Mouse (Mus musculus) lung, adult 18-20 months (tissue): ENCODE data around the gene Elmsan1.
A peak's percentile ranks its signal among the peaks of the same experiment; 100 is the strongest.

ENCODE experiments used
- DNase-seq, 2 experiments: peaks; one replicate each; pipeline ENCODE4 v3.0.0; 2022; ENCODE audit warnings: mixed read lengths in 2 of 2

Elmsan1 gene

GRCm38 (mm10) chr12:84174190-84174811, 44.4 kb downstream of the Elmsan1 start:
- DNase-seq, result peak; percentile 66 to 76

DNA sequence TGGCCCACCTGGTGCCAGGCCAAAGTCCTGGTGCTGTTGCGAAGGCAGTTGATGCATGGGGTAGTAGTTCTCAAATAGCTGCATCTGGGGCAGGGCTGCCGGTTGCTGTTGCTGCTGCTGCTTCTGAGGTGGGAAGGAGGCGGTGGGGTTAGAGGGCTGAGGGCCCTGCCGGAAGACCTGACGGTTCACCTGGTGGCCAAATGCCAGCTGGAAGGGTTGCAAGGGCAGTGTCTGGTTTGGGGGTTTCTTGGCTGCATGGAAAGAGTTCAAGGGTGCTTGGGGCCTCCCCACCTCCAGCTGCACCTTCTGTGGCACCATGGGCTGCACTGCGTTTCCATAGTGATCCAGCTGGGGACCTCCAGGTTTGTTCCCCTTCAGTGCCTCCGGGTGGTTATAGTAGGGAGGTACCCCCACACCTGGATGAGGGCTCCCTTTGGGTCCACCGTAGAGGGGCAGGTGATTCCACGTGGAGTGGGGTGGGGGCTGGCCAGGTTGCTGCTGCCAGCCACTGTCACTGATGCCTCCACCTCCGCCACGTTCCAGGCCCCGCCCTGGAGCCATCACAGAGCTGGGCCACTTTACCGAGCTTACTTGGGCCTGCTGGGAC, 45.3 kb downstream of the Elmsan1 start:
- DNase-seq, result no peak

DNA sequence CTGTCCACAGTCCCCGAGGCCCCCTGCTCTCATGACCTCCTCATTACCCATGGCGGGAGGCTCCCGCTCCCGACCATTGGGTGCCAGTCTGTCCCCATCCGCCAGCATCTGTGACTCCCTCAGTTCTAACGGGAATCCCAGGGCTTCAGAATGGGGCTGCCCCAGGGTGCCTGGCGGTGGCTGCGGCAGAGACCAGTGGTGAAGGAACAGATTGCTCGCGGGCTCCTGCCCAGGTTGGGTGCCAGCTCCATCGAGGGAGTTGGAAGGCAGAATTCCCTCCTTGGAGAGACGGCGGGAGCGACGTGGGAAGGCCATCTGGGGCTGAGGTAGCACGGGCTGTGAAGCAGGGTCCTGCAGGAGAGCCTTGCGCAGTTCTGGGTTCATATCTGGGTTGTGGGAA, 45.8 kb downstream of the Elmsan1 start:
- no peak for DNase-seq

DNA sequence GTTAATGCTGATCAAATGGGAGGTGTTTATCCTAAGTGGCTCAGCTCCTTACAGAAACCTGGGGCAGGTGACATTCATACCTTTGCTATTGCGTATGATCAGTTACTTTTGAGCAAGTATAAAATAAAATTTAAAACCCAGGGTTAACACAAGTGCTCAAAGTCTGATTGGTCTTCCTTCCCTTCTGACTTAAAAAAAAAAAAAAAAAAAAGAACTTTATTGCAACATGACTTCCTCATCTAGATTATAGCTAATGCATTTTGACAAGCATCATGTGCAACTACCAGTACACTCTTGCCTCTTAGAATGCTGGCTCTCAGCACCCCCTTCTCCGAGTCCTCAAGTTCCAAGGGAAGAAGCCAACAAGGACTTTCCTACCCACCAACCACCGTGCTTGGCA, 46.5 kb downstream of the Elmsan1 start:
- DNase-seq, result no peak

GRCm38 (mm10) chr12:84170610-84171009, 48.1 kb downstream of the Elmsan1 start:
- no peak for DNase-seq

GRCm38 (mm10) chr12:84165631-84166373, 52.9 kb downstream of the Elmsan1 start:
- no peak for DNase-seq

DNA sequence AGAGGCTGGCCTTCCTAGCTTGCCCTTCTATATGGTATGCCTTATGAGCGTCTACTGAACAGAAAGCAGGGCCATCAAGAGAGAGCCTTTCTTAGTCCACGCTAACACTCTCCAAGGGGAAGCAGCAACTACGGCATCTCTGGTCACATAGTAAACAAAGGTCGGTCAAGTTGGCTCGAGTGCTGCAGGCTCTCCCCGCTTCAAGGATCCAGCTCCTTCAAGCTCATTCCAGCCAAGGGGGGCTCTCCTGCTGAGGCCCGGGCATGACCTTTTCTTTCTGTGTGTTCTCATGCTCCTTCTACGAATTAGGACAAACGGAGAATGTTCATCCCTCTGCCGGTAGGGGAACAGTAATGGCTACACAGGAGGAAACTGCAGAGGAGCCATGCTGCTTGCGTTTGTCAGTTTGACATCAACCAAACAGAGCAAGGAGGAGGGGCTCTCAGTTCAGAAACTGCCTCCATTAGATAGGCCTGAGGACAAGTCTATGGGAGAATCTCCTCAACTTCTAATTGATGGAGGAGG, 55.0 kb downstream of the Elmsan1 start:
- DNase-seq, result no peak

- DNase-seq, result peak; percentile 66 to 72
Measured at GRCm38 (mm10) chr12:84163133-84163532, 55.5 kb downstream of the Elmsan1 start.

- DNase-seq, result no peak
Measured at GRCm38 (mm10) chr12:84161616-84162433, 56.9 kb downstream of the Elmsan1 start.

- DNase-seq, result peak in 1 of 2 experiments; percentile 48
Measured at GRCm38 (mm10) chr12:84161116-84161515, 57.6 kb downstream of the Elmsan1 start.

DNA sequence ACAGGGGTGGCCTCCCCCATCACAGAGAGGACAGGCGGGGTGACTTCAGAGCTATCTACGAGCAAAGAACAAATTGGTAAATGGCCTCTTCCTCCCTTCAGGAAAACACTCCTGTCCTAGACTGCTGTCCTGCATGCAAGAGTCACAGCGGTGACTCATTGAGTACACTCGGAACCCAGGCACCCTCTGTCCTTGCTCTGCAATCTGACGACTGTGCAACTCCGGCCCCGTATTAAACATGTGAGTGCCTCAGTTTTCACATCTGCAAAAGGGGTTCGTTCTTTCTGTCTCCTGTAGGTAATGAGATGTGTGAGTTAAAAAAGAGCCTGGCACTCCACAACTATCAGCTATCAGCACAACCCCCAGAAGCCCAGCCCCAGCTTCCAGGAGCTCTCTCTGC, 58.2 kb downstream of the Elmsan1 start:
- no peak for DNase-seq

GRCm38 (mm10) chr12:84158156-84158555, 60.5 kb downstream of the Elmsan1 start:
- DNase-seq, result no peak

GRCm38 (mm10) chr12:84156210-84156609, 62.5 kb downstream of the Elmsan1 start:
- no peak for DNase-seq

DNA sequence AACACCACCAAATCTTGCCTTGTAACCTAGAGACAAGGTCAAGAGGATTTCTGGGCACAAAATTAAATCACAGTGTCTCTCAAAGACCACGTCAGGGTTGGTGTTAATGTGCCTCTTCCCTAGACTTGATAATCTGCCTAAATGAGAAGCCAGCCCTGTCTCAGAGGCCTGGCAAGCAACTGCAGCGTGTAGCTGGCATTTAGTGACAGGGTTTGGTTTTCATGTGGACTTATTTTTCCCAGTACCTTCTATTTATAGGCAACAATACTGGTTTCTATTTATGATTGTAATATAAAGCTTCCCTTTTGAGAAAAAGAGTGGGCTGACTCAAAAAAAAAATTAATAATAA, 63.2 kb downstream of the Elmsan1 start:
- DNase-seq, result no peak

DNA sequence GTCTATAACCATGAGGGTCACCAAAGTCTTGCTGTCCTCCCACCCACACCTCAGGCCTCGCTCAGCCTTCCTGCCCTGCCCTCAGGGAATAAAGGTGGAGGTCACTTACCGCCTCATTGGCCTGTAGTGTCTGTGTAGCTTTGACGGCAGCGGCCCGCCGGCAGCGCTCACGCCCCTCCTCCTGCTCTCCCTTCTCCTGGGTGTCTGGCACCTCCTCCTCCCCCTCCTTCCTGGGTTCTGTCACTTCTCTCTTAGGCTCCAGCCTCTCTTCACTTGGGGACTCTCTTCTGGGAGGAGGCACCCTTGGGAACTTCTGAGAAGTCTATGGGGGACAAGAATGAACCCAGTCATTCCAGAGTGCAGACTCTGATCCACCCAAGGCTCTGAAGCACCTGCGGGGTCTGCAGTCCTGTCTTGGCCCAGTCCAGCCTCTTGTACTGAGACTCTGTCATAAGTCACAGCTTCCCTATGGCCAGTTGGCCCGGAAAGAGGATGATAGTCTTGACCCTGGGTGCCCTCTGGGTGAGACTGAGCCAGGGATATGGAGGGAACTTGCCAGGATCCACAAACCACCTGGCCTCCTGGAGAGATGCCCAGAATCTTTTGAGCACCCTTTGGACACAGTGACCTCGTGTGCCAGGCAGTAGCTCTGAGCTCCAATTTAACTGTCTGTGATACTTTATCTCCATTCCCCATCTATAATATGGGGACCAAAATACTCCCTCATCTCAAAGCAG, 63.7 kb downstream of the Elmsan1 start:
- DNase-seq, result peak; percentile 76 to 86

GRCm38 (mm10) chr12:84153414-84153813, 65.3 kb downstream of the Elmsan1 start:
- DNase-seq, result no peak

GRCm38 (mm10) chr12:84152352-84153190, 66.1 kb downstream of the Elmsan1 start:
- DNase-seq, result no peak

- DNase-seq, result no peak
Measured at GRCm38 (mm10) chr12:84151911-84152310, 66.8 kb downstream of the Elmsan1 start.

DNA sequence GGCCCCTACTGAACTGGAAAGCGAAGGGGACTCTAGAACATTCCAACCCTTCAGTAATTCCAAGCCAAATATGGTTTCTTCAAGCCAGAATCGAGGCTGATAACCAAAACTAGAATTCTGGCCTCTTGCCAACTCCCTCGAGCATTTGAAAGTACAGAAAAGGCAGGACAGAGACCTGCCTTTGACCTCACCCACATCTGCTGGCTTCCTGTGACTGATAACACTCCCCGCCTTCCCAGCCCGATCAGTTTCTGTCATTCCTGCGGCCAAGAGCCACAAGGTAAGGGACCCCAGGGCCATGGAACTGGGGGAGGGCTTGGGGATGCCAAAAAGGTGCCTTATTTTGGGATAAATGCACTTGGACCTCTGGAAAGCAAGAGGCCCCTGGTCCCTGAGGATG, 67.7 kb downstream of the Elmsan1 start:
- DNase-seq, result no peak

DNA sequence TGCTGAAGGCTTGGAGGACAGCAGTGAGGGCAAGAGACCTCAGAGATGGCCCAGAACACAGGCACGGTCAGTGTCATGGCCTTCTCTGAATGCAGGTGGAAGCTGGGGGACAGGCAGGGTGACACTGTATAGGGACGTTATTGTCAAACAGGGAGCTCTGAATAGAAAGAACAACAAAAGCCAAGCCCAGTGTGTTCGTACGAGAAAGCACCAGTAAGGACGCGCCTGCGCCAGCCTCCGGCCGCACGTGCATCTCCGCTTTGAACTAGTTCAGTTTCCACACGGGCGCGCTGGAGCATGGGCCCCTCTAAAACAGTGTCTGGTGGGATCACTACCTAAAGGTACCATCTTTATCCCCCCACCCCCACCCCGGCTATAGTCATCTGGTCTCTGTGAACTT, 68.7 kb downstream of the Elmsan1 start:
- DNase-seq, result no peak

DNA sequence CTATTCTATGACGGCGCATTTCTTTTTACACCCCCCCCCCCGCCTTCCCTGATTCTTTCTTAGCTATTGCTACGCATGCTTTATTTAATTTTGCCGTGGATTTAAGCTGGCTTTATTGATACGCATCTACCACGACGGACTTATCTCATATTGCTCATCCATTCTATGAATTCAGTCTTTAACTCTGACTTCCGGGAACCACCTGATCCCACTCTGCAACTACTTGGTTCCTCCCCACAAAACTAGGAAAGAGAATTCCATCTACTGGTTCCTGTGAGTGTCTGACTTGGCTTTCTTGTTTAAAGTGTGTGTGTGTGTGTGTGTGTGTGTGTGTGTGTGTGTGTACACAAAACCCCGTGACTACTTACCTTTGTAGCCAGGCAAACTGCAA, 70.1 kb downstream of the Elmsan1 start:
- no peak for DNase-seq
